Mouse (Mus musculus) ES-E14 (cell line): ENCODE data around the gene Serpina1a. TPM values are rescaled to one million over a fixed set of nuclear protein-coding genes. Genes with fewer than 3 reads are reported as not detected.
"Not testable (repeated sequence)": the region's sequence is repeated elsewhere in the genome, so short reads cannot be mapped to it uniquely, and the experiment has no call there.

ENCODE experiments used
- DNase-seq: peaks from one replicate; pipeline ENCODE4 v3.0.0-alpha.2; 2013; ENCODE audit warnings: low read depth, low spot score
- H3K27ac ChIP-seq: 2 replicates; pipeline ENCODE4 v1.5.1; 2012; ENCODE audit warnings: low read depth, mild to moderate bottlenecking, low read length, moderate library complexity, mixed read lengths; ENCODE audit not compliant: poor library complexity, insufficient read depth, severe bottlenecking
- H3K36me3 ChIP-seq: 2 replicates; pipeline ENCODE4 v1.6.1; 2012; ENCODE audit warnings: mild to moderate bottlenecking, low read length, moderate library complexity, mixed read lengths; ENCODE audit not compliant: control insufficient read depth, poor library complexity, insufficient read depth, severe bottlenecking
- H3K4me1 ChIP-seq, 2 experiments: fragments of 150-350 bp in 1 of 2; sonication (generic) in 1 of 2; 2 replicates each; pipeline ENCODE4 v1.6.1; 2012; ENCODE audit warnings: low read length in 2 of 2, mild to moderate bottlenecking in 1 of 2, mixed read lengths in 1 of 2; ENCODE audit not compliant: control insufficient read depth in 2 of 2, insufficient read depth in 2 of 2, poor library complexity in 1 of 2
- H3K4me3 ChIP-seq, 2 experiments: fragments of 150-350 bp in 1 of 2; sonication (generic) in 1 of 2; 2 replicates each; pipeline ENCODE4 v1.5.1; 2012; ENCODE audit warnings: low read length in 2 of 2, low read depth in 1 of 2, mild to moderate bottlenecking in 1 of 2, mixed read lengths in 1 of 2; ENCODE audit not compliant: insufficient read depth in 1 of 2, poor library complexity in 1 of 2, severe bottlenecking in 1 of 2
- H3K9ac ChIP-seq: 2 replicates; pipeline ENCODE4 v1.6.1; 2012; ENCODE audit warnings: low read depth, mild to moderate bottlenecking, low read length, mixed read lengths; ENCODE audit not compliant: poor library complexity, insufficient read depth, severe bottlenecking
- H3K9me3 ChIP-seq: fragments of 150-350 bp; sonication (generic); 2 replicates; pipeline ENCODE4 v1.6.1; 2012; ENCODE audit warnings: low read depth, mild to moderate bottlenecking, low read length; ENCODE audit not compliant: control insufficient read depth, insufficient read depth
- CHD2 ChIP-seq: IDR thresholded peaks from 2 replicates; pipeline ENCODE4 v1.6.1; 2014; ENCODE audit warnings: mild to moderate bottlenecking, low read depth, low read length, inconsistent platforms
- HCFC1 ChIP-seq: IDR thresholded peaks from 2 replicates; pipeline ENCODE4 v1.6.1; 2012; ENCODE audit warnings: low read length, inconsistent platforms, borderline replicate concordance; ENCODE audit not compliant: insufficient read depth
- MAFK ChIP-seq: IDR thresholded peaks from 2 replicates; pipeline ENCODE4 v1.6.1; 2014; ENCODE audit warnings: mild to moderate bottlenecking, low read depth, low read length, inconsistent platforms; ENCODE audit not compliant: insufficient read depth
- ZC3H11A ChIP-seq: IDR thresholded peaks from 2 replicates; pipeline ENCODE4 v1.6.1; 2012; ENCODE audit warnings: low read depth, mild to moderate bottlenecking, inconsistent platforms, low read length, borderline replicate concordance
- ZNF384 ChIP-seq: IDR thresholded peaks from 2 replicates; pipeline ENCODE4 v1.6.1; 2012; ENCODE audit warnings: low read depth, low read length, inconsistent platforms
- in situ Hi-C, 2 experiments: fragments of 600-800 bp; cut with MboI; formaldehyde crosslinking; loops; one replicate each; pipeline ENCODE4 v1.15.1; 2025; ENCODE audit warnings: low sequenced_read_pairs in 2 of 2, inconsistent platforms in 1 of 2; ENCODE audit not compliant: unreplicated experiment in 2 of 2
- total RNA-seq: library from RNA; depleted of rRNA; stranded (reverse); fragments of 300-350 nt; gene quantifications from 2 replicates; pipeline ENCODE4 v1.2.3, GENCODE M21; 2012

Serpina1a gene
- total RNA-seq, 1 experiment, result not detected

DNA sequence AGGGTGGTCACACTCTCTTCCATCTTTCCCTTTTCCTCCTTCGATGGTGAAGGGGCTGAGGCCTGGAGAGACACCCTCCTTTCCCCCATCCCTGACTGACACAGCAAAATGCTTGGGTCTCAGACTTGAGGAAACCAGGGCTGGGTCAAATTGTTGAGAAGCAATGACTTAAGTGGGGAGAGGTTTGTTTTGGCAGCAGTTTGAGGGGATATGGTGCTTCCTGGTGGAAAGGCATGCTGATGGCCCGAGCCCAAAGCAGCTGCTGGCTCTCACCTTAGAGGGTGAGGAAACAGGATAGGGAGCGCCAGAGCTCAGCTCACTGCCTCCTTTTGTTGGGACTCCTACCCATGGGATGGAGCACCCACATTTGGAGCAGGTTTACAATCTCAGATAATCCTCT, 2.4 kb downstream of the Serpina1a start:
- in situ Hi-C loops, result no loop called here
- Histone ChIP-seq H3K27ac (no peak overlapping the region), H3K4me1 (no peaks in the 10 kb centered on the region), H3K9ac (no peak overlapping the region), H3K9me3 (no peaks in the 10 kb centered on the region), H3K4me3 (no peak overlapping the region), H3K36me3 (no peaks in the 10 kb centered on the region)
- TF ChIP-seq ZNF384, result no peak
- TF ChIP-seq HCFC1, result no peak
- no peak for TF ChIP-seq MAFK
- TF ChIP-seq ZC3H11A, result no peak
- TF ChIP-seq CHD2, result no peak
- DNase-seq, result no peak

DNA sequence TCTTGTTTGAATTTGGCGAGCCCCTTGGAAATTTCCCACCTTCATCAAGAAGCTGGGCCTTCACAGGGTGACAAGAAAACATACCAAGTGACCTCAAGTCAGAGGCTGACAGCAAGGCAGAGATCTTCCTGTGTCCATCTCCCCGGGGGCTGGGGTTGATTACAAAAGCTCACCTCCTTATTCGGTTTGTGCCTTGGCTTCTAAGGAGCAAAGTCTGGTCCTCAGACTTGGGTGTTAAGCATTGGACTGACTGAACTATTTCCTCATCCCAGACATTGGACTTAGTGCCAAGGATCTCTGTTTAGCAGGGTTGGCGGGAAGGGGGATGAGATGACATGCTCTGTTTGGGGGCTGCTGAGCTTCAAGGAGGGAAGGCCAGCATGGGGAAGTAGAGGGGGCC, 2.8 kb downstream of the Serpina1a start:
- H3K4me1 ChIP-seq, H3K27ac ChIP-seq, H3K4me3 ChIP-seq, in situ Hi-C loops, H3K9ac ChIP-seq, H3K9me3 ChIP-seq, DNase-seq, H3K36me3 ChIP-seq: not testable (repeated sequence)

DNA sequence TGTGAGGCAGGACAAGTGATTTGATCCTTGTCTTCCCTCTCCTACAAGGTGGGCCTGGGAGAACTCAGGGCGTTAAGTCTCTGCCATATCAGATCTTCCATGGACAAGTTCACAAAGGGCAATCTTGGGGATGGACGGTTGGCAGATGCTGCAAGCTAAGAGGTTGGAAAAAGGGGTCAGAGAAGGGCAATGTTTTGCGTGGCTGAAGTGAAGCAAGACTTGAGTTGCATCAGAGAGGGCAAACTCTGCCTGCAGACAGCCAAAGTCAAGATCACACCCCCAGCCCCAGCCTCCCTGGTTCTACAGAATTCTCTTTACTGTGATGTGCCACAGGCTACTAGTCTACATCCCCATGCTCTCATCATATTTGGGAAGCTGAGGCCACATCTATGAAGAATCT, 3.8 kb downstream of the Serpina1a start:
- H3K9ac ChIP-seq, H3K4me3 ChIP-seq, H3K36me3 ChIP-seq, H3K27ac ChIP-seq, in situ Hi-C loops, H3K9me3 ChIP-seq, H3K4me1 ChIP-seq, DNase-seq: not testable (repeated sequence)

DNA sequence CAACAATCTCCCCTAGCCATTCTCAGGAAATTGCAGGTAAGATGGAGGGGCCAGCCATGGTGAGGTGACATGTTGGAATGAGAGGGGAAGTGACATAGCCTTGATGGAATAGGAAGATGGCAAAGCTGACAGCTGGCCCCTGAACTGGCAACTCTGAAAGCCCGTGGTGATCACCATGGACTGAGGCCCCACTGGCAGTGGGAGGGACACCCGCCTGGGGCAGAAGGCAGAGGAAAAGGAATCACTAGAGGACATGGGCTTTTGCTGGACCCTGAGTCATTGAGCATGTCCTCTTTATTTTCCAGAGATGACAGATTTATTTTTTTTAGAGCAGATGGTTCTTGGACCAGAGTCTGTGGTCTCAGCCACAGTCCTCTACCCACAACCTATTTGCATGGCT, 10.3 kb downstream of the Serpina1a start:
- DNase-seq, H3K4me1 ChIP-seq, in situ Hi-C loops, H3K9ac ChIP-seq, H3K27ac ChIP-seq, H3K36me3 ChIP-seq, H3K9me3 ChIP-seq, H3K4me3 ChIP-seq: not testable (repeated sequence)

DNA sequence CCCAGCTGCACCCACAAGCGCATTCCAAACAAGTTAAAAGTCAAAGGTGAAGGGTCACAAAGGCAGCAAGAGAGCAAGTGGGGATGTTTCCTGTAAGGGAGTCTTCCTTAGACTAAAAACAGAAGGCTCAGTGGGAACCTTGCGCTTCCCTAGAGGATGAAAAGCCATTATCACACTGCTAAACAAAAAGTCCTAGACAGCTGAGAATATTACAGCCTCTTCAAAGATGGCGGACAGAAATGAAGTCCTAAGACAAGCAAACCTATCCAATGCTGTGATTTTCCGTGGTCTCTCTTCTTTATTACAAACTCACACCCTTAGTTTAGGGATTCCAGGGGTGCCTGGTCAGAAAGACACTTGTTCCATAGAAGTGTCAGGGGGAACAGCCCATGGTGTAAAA, 33.1 kb downstream of the Serpina1a start, which contains the start of gene Serpina1b:
Gene Serpina1b (minus strand): TSS at position 101 of the 400 bp plus-strand sequence.
- H3K4me1 ChIP-seq, in situ Hi-C loops, H3K9ac ChIP-seq, H3K4me3 ChIP-seq, H3K36me3 ChIP-seq, DNase-seq, H3K27ac ChIP-seq, H3K9me3 ChIP-seq: not testable (repeated sequence)

DNA sequence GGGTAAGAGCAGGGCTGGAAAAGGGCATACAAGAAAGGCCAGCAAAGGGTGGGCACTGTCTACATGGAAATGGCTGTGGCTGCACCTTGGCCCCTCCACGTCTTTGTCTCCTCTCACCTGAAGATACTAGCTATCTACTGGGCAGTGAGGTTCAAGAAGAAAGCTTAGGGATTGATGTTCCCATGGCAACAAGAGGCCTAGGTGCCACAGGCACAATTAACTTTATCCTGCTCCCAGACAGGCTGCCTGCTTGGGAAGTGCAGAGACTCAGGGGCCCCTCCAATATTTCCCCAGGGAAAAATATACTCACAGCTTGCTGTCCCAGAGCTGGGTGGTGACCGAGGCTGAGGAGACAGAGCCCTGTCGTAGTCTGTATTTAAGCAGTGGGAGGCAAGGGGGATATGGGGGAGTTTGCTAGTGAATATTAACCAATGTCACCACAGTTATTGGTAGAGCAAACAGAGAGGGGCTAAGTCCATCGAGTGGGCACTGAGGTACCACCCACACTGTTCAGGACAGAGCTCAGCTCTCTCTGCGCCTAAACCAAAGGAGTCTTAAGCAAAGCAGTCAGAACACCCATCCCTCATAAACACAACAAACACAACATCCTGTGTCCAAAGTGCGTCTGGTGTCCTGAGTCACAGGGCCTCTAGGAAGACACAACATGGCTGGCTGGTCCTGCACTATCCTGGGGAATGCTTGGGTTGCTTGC, 35.5 kb downstream of the Serpina1a start:
- H3K4me1 ChIP-seq, H3K27ac ChIP-seq, DNase-seq, H3K36me3 ChIP-seq, in situ Hi-C loops, H3K4me3 ChIP-seq, H3K9ac ChIP-seq, H3K9me3 ChIP-seq: not testable (repeated sequence)

DNA sequence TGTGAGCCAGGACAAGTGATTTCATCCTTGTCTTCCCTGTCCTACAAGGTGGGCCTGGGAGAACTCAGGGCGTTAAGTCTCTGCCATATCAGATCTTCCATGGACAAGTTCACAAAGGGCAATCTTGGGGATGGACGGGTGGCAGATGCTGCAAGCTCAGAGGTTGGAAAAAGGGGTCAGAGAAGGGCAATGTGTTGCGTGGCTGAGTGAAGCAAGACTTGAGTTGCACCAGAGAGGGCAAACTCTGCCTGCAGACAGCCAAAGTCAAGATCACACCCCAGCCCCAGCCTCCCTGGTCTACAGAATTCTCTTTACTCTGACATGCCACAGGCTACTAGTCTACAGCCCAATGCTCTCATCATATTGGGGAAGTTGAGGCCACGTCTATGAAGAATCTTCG, 39.5 kb downstream of the Serpina1a start:
- H3K4me1 ChIP-seq, DNase-seq, H3K4me3 ChIP-seq, in situ Hi-C loops, H3K36me3 ChIP-seq, H3K27ac ChIP-seq, H3K9me3 ChIP-seq, H3K9ac ChIP-seq: not testable (repeated sequence)
